Mouse (Mus musculus): ENCODE measurements around the gene Furin.
"Not testable (repeated sequence)": the region's sequence is repeated elsewhere in the genome, so short reads cannot be mapped to it uniquely, and the experiment has no call there.

Gene Furin

GRCm38 (mm10) chr7:80400571-80400970 lies 4.7 kb downstream of the Furin start:
- no peak for DNase-seq

- peak; percentile 96 for DNase-seq
Observed at GRCm38 (mm10) chr7:80400099-80400498, 5.1 kb downstream of the Furin start.

- no peak for DNase-seq
Observed at GRCm38 (mm10) chr7:80398654-80399444, 6.4 kb downstream of the Furin start.

- no peak for DNase-seq
Observed at GRCm38 (mm10) chr7:80397986-80398385, 7.2 kb downstream of the Furin start.

- DNase-seq, result not testable (repeated sequence)
Observed at GRCm38 (mm10) chr7:80396427-80396826, 8.8 kb downstream of the Furin start.

GRCm38 (mm10) chr7:80394600-80394999 lies 10.6 kb downstream of the Furin start:
- DNase-seq, result no peak

GRCm38 (mm10) chr7:80392119-80392518 lies 13.1 kb downstream of the Furin start:
- DNase-seq, result no peak

- peak; percentile 99 for DNase-seq
Observed at GRCm38 (mm10) chr7:80387633-80388543, 17.3 kb downstream of the Furin start, which contains the start of gene Fes. Gene Fes, minus strand, starts transcription at chr7:80387946.

GRCm38 (mm10) chr7:80387033-80387632 lies 18.1 kb downstream of the Furin start:
- peak; percentile 97 for DNase-seq

GRCm38 (mm10) chr7:80386235-80386930 lies 18.9 kb downstream of the Furin start:
- DNase-seq, result peak; percentile 99

GRCm38 (mm10) chr7:80382919-80383318 lies 22.3 kb downstream of the Furin start:
- no peak for DNase-seq

GRCm38 (mm10) chr7:80379531-80379930 lies 25.7 kb downstream of the Furin start:
- DNase-seq, result no peak

- DNase-seq, result no peak
Observed at GRCm38 (mm10) chr7:80377471-80377870, 27.8 kb downstream of the Furin start.

GRCm38 (mm10) chr7:80376192-80376591 lies 29.0 kb downstream of the Furin start:
- no peak for DNase-seq

- DNase-seq, result no peak
Observed at GRCm38 (mm10) chr7:80375376-80376039, 29.7 kb downstream of the Furin start.

GRCm38 (mm10) chr7:80374733-80375132 lies 30.5 kb downstream of the Furin start:
- no peak for DNase-seq

GRCm38 (mm10) chr7:80374280-80374679 lies 31.0 kb downstream of the Furin start:
- DNase-seq, result no peak

GRCm38 (mm10) chr7:80373850-80374249 lies 31.4 kb downstream of the Furin start:
- DNase-seq, result no peak

GRCm38 (mm10) chr7:80373352-80373751 lies 31.9 kb downstream of the Furin start:
- DNase-seq, result no peak

- DNase-seq, result no peak
Observed at GRCm38 (mm10) chr7:80372667-80373066, 32.6 kb downstream of the Furin start.

GRCm38 (mm10) chr7:80372166-80372565 lies 33.1 kb downstream of the Furin start:
- no peak for DNase-seq

All from heart, adult 11 months (tissue).